Mouse (Mus musculus) embryo, embryonic 10.5 days (tissue): ENCODE measurements at regions not wholly inside any gene's neighbourhood (a gene's known extent, or its start where the extent isn't known, plus 50 kb on each side); places are given as distances from the start of the nearest gene placed in this dataset.
A peak's percentile ranks its signal among the peaks of the same experiment; 100 is the strongest.
"Not testable (repeated sequence)": the region's sequence is repeated elsewhere in the genome, so short reads cannot be mapped to it uniquely, and the experiment has no call there.

Source experiments
- DNase-seq: peaks from one replicate; pipeline ENCODE4 v3.0.0-alpha.2; 2015; ENCODE audit warnings: low spot score

- no peak for DNase-seq
These were observed 830.3 kb upstream of the Atxn7l3b start for GRCm38 (mm10) chr10:113759099-113759498.

GRCm38 (mm10) chr10:113736224-113736623 lies 807.4 kb upstream of the Atxn7l3b start:
- DNase-seq: no peak

DNA sequence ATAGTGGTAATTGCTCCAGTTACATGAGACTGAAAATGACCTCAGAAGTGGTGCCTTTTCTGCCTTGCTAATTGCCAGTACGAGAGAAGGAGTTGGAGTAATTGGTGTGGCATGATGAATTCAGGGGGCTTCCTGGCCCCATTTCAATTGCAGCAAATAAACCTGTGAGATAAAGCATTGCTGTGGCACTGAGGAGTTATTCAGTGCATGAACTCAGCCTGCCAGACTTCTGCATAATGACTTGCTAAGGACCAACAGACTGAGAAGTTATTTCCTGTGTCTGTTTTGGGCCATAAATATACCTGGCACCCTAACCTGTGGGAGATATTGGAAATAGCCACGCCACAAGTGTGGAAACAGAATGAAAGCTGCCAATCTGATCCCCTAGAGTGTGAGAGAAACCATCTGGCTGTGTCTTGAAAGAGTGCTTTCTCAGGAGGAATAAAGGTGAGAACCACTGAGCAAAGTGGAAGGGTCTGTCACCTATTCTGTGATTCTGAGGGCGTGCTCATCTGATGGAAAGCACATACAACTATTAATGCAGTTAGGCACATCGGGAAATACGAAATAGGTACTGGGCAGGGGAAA lies 776.4 kb upstream of the Atxn7l3b start:
- no peak for DNase-seq

DNA sequence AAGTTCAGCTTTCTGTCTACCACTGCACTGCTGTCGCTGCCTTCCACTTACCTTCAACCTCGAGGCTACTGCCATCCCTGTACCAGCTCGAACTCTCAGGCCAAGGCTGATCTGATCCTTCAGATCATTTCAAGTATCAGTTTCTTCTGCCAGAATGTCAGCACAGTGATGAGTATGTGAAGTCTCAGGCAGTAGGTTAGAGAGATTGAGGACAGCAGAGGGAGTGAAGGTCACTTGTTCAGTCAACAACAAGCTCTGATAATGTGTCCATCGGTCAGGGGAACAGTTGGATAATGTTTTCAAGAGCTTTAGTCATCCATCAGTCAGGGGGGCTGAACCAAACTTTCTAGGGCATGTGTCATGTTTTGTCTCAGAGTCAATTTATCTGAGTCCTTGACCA lies 741.8 kb upstream of the Atxn7l3b start:
- not testable (repeated sequence) for DNase-seq

GRCm38 (mm10) chr10:113652803-113653454 lies 724.1 kb upstream of the Atxn7l3b start:
- DNase-seq: peak; percentile 30

GRCm38 (mm10) chr10:113652100-113652499 lies 723.3 kb upstream of the Atxn7l3b start:
- no peak for DNase-seq

- DNase-seq: no peak
These were observed 691.6 kb upstream of the Atxn7l3b start for GRCm38 (mm10) chr10:113620420-113620819.

- no peak for DNase-seq
These were observed 687.1 kb upstream of the Atxn7l3b start for GRCm38 (mm10) chr10:113615931-113616330.

- no peak for DNase-seq
These were observed 664.6 kb upstream of the Atxn7l3b start for GRCm38 (mm10) chr10:113593436-113593835.

DNA sequence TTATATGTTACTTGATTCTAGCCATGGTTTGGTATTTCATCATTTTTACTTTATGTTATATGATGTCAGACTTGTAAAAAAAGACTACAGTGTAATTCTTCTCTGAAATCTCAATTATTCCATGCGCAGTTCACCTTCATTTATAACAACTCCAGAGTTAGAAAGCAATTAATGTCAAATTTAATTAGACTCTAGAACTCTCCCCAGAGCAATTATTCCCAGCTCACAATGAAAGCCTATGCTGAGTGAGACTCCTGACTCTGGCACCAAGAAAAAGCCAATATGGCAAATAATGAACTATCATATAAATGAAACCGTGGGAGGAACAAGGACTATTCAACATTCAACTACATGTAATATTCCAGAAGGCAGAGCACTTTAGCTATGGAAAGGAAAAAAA lies 663.3 kb upstream of the Atxn7l3b start:
- DNase-seq: no peak

GRCm38 (mm10) chr10:113570270-113570669 lies 641.5 kb upstream of the Atxn7l3b start:
- no peak for DNase-seq
